Mouse (Mus musculus): ENCODE results near the gene Rasl11a. TPM values are rescaled to one million over a fixed set of nuclear protein-coding genes. Genes with fewer than 3 reads are reported as not detected.

The Rasl11a gene
- polyA plus RNA-seq, 1 experiment from 2014 or later: 11.5 TPM

GRCm38 (mm10) chr5:146832435-146832768 is 12.5 kb upstream of the Rasl11a start:
- Histone ChIP-seq H3K4me3 (peak overlapping the region; percentile 76), H3K4me1 (replicated peaks) (peaks cover 19% of the 10 kb centered on the region), H3K27me3 (no peaks in the 10 kb centered on the region), H3K9ac (peak overlapping the region; percentile 92), H3K9me3 (replicated peaks) (no peaks in the 10 kb centered on the region), H3K4me2 (peak overlapping the region; percentile 67), H3K27ac (peak overlapping the region; percentile 87), H3K36me3 (peaks cover 33% of the 10 kb centered on the region)
- peak; percentile 3; the same call in 1 of the 2 replicates for ATAC-seq (replicated peaks; ENCODE audit: insufficient number of reproducible peaks, insufficient read depth, low FRiP score, low read depth)
- WGBS: 42% methylated on average over 7 of the region's 7 CpGs

GRCm38 (mm10) chr5:146832769-146833448 is 12.0 kb upstream of the Rasl11a start, which contains the start of gene Rpl21:
Gene Rpl21, plus strand, starts transcription at chr5:146832890.
- H3K9ac ChIP-seq: peak within 1 kb of the TSS; percentile 92
- peak; percentile 96 for ATAC-seq (replicated peaks; ENCODE audit: insufficient number of reproducible peaks, insufficient read depth, low FRiP score, low read depth)
- peak within 1 kb of the TSS; percentile 87 for H3K27ac ChIP-seq
- H3K4me1 ChIP-seq (replicated peaks): peaks cover 19% of the 10 kb centered on the region
- peaks cover 38% of the 10 kb centered on the region for H3K36me3 ChIP-seq
- H3K4me3 ChIP-seq: peak within 1 kb of the TSS; percentile 76
- under 1% methylated on average over 60 of the region's 60 CpGs for WGBS
- H3K4me2 ChIP-seq: peak within 1 kb of the TSS; percentile 67
- H3K27me3 ChIP-seq: no peaks in the 10 kb centered on the region
- H3K9me3 ChIP-seq (replicated peaks): no peaks in the 10 kb centered on the region

- ATAC-seq (replicated peaks; ENCODE audit: insufficient number of reproducible peaks, insufficient read depth, low FRiP score, low read depth): no peak
- Histone ChIP-seq H3K27me3 (no peaks in the 10 kb centered on the region), H3K9ac (peak overlapping the region; percentile 92), H3K36me3 (peaks cover 45% of the 10 kb centered on the region), H3K4me3 (peak overlapping the region; percentile 76), H3K4me2 (peak overlapping the region; percentile 67), H3K9me3 (replicated peaks) (no peaks in the 10 kb centered on the region), H3K27ac (peak overlapping the region; percentile 87), H3K4me1 (replicated peaks) (peaks cover 19% of the 10 kb centered on the region)
- 13% methylated on average over 8 of the region's 8 CpGs for WGBS
Measured at GRCm38 (mm10) chr5:146833673-146834201, 11.1 kb upstream of the Rasl11a start.

GRCm38 (mm10) chr5:146834959-146835358 is 9.9 kb upstream of the Rasl11a start:
- peaks cover 45% of the 10 kb centered on the region for H3K36me3 ChIP-seq
- WGBS: 73% methylated on average over 8 of the region's 8 CpGs
- H3K4me3 ChIP-seq: no peak overlapping the region
- no peak for ATAC-seq (replicated peaks; ENCODE audit: insufficient number of reproducible peaks, insufficient read depth, low FRiP score, low read depth)
- no peak overlapping the region for H3K27ac ChIP-seq
- peaks cover 19% of the 10 kb centered on the region for H3K4me1 ChIP-seq (replicated peaks)
- H3K9ac ChIP-seq: no peak overlapping the region
- H3K9me3 ChIP-seq (replicated peaks): no peaks in the 10 kb centered on the region
- no peaks in the 10 kb centered on the region for H3K27me3 ChIP-seq
- H3K4me2 ChIP-seq: no peak overlapping the region

- H3K4me1 ChIP-seq (replicated peaks): peaks cover 14% of the 10 kb centered on the region
- H3K36me3 ChIP-seq: peaks cover 45% of the 10 kb centered on the region
- H3K9ac ChIP-seq: no peak overlapping the region
- no peak for ATAC-seq (replicated peaks; ENCODE audit: insufficient number of reproducible peaks, insufficient read depth, low FRiP score, low read depth)
- no peak overlapping the region for H3K4me3 ChIP-seq
- no peaks in the 10 kb centered on the region for H3K9me3 ChIP-seq (replicated peaks)
- no peak overlapping the region for H3K4me2 ChIP-seq
- 61% methylated on average over 7 of the region's 7 CpGs for WGBS
- H3K27ac ChIP-seq: no peak overlapping the region
- H3K27me3 ChIP-seq: no peaks in the 10 kb centered on the region
Measured at GRCm38 (mm10) chr5:146837967-146838720, 6.7 kb upstream of the Rasl11a start.

GRCm38 (mm10) chr5:146838836-146839648 is 5.8 kb upstream of the Rasl11a start:
- no peaks in the 10 kb centered on the region for H3K9me3 ChIP-seq (replicated peaks)
- peaks cover 45% of the 10 kb centered on the region for H3K36me3 ChIP-seq
- no peak overlapping the region for H3K4me3 ChIP-seq
- no peak overlapping the region for H3K9ac ChIP-seq
- ATAC-seq (replicated peaks; ENCODE audit: insufficient number of reproducible peaks, insufficient read depth, low FRiP score, low read depth): no peak
- no peak overlapping the region for H3K27ac ChIP-seq
- 52% methylated on average over 12 of the region's 12 CpGs for WGBS
- no peak overlapping the region for H3K4me2 ChIP-seq
- peaks cover 11% of the 10 kb centered on the region for H3K4me1 ChIP-seq (replicated peaks)
- no peaks in the 10 kb centered on the region for H3K27me3 ChIP-seq

- Histone ChIP-seq H3K36me3 (peaks cover 38% of the 10 kb centered on the region), H3K27me3 (no peaks in the 10 kb centered on the region), H3K9ac (no peak overlapping the region), H3K27ac (no peak overlapping the region), H3K4me3 (no peak overlapping the region), H3K9me3 (replicated peaks) (no peaks in the 10 kb centered on the region), H3K4me2 (no peak overlapping the region), H3K4me1 (replicated peaks) (peaks cover 10% of the 10 kb centered on the region; the same call in 1 of the 2 replicates)
- no peak for ATAC-seq (replicated peaks; ENCODE audit: insufficient number of reproducible peaks, insufficient read depth, low FRiP score, low read depth)
- 52% methylated on average over 5 of the region's 5 CpGs for WGBS
Measured at GRCm38 (mm10) chr5:146839760-146840159, 5.1 kb upstream of the Rasl11a start.

GRCm38 (mm10) chr5:146840422-146840821 is 4.4 kb upstream of the Rasl11a start:
- peaks cover 10% of the 10 kb centered on the region for H3K4me1 ChIP-seq (replicated peaks)
- H3K36me3 ChIP-seq: peaks cover 31% of the 10 kb centered on the region
- no peaks in the 10 kb centered on the region for H3K27me3 ChIP-seq
- 68% methylated on average over 4 of the region's 4 CpGs for WGBS
- H3K9ac ChIP-seq: no peak overlapping the region
- no peaks in the 10 kb centered on the region for H3K9me3 ChIP-seq (replicated peaks)
- ATAC-seq (replicated peaks; ENCODE audit: insufficient number of reproducible peaks, insufficient read depth, low FRiP score, low read depth): no peak
- H3K4me3 ChIP-seq: no peak overlapping the region
- H3K4me2 ChIP-seq: no peak overlapping the region
- H3K27ac ChIP-seq: no peak overlapping the region

- H3K36me3 ChIP-seq: peaks cover 23% of the 10 kb centered on the region
- H3K9ac ChIP-seq: no peak overlapping the region
- peaks cover 3% of the 10 kb centered on the region; the same call in 1 of the 2 replicates for H3K27me3 ChIP-seq
- no peak overlapping the region for H3K4me3 ChIP-seq
- H3K9me3 ChIP-seq (replicated peaks): no peaks in the 10 kb centered on the region
- peaks cover 19% of the 10 kb centered on the region for H3K4me1 ChIP-seq (replicated peaks)
- 73% methylated on average over 5 of the region's 5 CpGs for WGBS
- no peak overlapping the region for H3K27ac ChIP-seq
- H3K4me2 ChIP-seq: no peak overlapping the region
- ATAC-seq (replicated peaks; ENCODE audit: insufficient number of reproducible peaks, insufficient read depth, low FRiP score, low read depth): no peak
Measured at GRCm38 (mm10) chr5:146841301-146841700, 3.6 kb upstream of the Rasl11a start.

GRCm38 (mm10) chr5:146841996-146842395 is 2.9 kb upstream of the Rasl11a start:
- Histone ChIP-seq H3K9me3 (replicated peaks) (no peaks in the 10 kb centered on the region), H3K27me3 (peaks cover 4% of the 10 kb centered on the region; the same call in 1 of the 2 replicates), H3K9ac (no peak overlapping the region), H3K4me3 (no peak overlapping the region), H3K4me1 (replicated peaks) (peaks cover 20% of the 10 kb centered on the region), H3K36me3 (peaks cover 16% of the 10 kb centered on the region), H3K4me2 (no peak overlapping the region), H3K27ac (no peak overlapping the region)
- 84% methylated on average over 4 of the region's 4 CpGs for WGBS
- ATAC-seq (replicated peaks; ENCODE audit: insufficient number of reproducible peaks, insufficient read depth, low FRiP score, low read depth): no peak
